Mouse (Mus musculus): Measurements from ENCODE around the gene Stap1.

The Stap1 gene

DNA sequence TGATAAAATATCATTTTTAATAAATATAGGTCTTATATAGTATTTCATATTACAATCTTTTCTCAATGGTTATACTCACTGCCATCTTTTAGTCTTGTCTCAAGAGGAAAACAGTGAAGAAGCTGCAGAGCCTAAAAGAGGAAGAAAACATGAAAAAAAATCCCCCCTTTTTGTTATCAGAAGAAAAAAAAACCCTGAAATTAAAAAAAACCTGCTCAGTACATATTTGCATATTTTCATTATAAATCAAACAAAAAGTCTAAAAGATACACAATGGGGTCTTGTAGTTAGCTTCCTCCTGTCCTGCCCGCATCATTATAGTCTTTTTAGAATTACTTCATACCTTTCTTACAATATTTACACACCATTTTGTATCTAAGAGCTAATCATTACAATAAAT lies 57.2 kb downstream of the Stap1 start:
- DNase-seq (ENCODE audit: low spot score) = no peak

DNA sequence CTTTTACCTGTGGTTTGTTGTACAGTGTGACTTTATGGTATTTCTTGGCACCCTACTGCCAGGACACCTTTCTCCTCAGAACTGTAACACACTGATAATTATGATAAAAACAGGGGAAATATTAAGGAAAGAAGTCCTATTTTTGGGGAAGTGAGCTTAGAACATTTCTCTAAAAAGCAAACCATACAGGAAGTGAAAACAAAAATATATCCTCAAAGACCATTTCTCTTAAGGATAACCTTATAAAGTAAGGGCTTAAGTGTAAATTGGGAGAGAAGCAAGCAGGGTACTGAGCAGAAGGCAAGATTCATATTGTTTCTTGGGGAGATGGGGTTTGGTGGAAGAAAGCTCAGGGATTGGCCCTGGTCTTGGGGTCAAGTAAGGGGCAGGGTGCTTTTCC lies 58.3 kb downstream of the Stap1 start:
- DNase-seq (ENCODE audit: low spot score) = no peak

Data from urinary bladder, postnatal 14 days (tissue).